Mouse (Mus musculus) heart, embryonic 12.5 days (tissue): Measurements from ENCODE around the gene Tenm4. TPM values are rescaled to one million over a fixed set of nuclear protein-coding genes. Genes with fewer than 3 reads are reported as not detected.

ENCODE experiments used
- ATAC-seq: fragments of 200-750 bp; cut with Nextera tagmentation; 2 replicates; pipeline ENCODE4 v1.8.0; 2017; ENCODE audit warnings: moderate TSS enrichment, moderate library complexity; ENCODE audit not compliant: insufficient number of reproducible peaks, low FRiP score
- H3K27ac ChIP-seq: fragments of 300-500 bp; sonication (generic); 2 replicates; pipeline ENCODE4 v1.5.1; 2016; ENCODE audit warnings: mild to moderate bottlenecking, moderate library complexity; ENCODE audit not compliant: poor library complexity, severe bottlenecking
- H3K27me3 ChIP-seq: fragments of 300-500 bp; sonication (generic); replicated peaks from 2 replicates; pipeline ENCODE4 v1.6.1; 2016; ENCODE audit warnings: mild to moderate bottlenecking, moderate library complexity
- H3K36me3 ChIP-seq: fragments of 300-500 bp; sonication (generic); 2 replicates; pipeline ENCODE4 v1.6.1; 2016; ENCODE audit warnings: mild to moderate bottlenecking, moderate library complexity
- H3K4me1 ChIP-seq: fragments of 300-500 bp; sonication (generic); replicated peaks from 2 replicates; pipeline ENCODE4 v1.6.1; 2016; ENCODE audit warnings: mild to moderate bottlenecking
- H3K4me2 ChIP-seq: fragments of 300-500 bp; sonication (generic); 2 replicates; pipeline ENCODE4 v1.6.1; 2016; ENCODE audit warnings: mild to moderate bottlenecking, moderate library complexity
- H3K4me3 ChIP-seq: fragments of 300-500 bp; sonication (generic); 2 replicates; pipeline ENCODE4 v1.5.1; 2016; ENCODE audit warnings: mild to moderate bottlenecking
- H3K9ac ChIP-seq: fragments of 300-500 bp; sonication (generic); 2 replicates; pipeline ENCODE4 v1.6.1; 2016; ENCODE audit warnings: mild to moderate bottlenecking, moderate library complexity
- H3K9me3 ChIP-seq: fragments of 300-500 bp; sonication (generic); replicated peaks from 2 replicates; pipeline ENCODE4 v1.6.1; 2016; ENCODE audit warnings: mild to moderate bottlenecking, moderate library complexity
- WGBS: fragments of 180-500 bp; shearing (Covaris S2); methylation state at CpG from one replicate; pipeline ENCODE4 v1.1.7; 2016; 5-methylcytosine and 5-hydroxymethylcytosine counted together
- polyA plus RNA-seq: library from polyadenylated mRNA; unstranded; fragments of >200 nt; fragmentation: Nextera tagmentation; extraction: Ambion mirVana; gene quantifications from 2 replicates; pipeline ENCODE4 v1.2.1, GENCODE M21; 2016

Tenm4 gene
- polyA plus RNA-seq, 1 experiment from 2014 or later = 10.2 TPM

- Histone ChIP-seq H3K36me3 (no peaks in the 10 kb centered on the region), H3K4me1 (peaks cover 35% of the 10 kb centered on the region), H3K27me3 (peaks cover 10% of the 10 kb centered on the region), H3K27ac (0 out of 2 replicates have a peak overlapping the region, but pooled peaks have one; percentile 6), H3K4me2 (no peak overlapping the region), H3K9me3 (no peaks in the 10 kb centered on the region), H3K4me3 (no peak overlapping the region), H3K9ac (no peak overlapping the region)
- peak; percentile 20; the same call in 1 of the 2 replicates for ATAC-seq
- 50% methylated on average over 6 of the region's 7 CpGs for WGBS
Observed at GRCm38 (mm10) chr7:96748538-96749045, 577.5 kb downstream of the Tenm4 start.

- Histone ChIP-seq H3K27ac (no peak overlapping the region; the same call in 1 of the 2 replicates), H3K36me3 (no peaks in the 10 kb centered on the region), H3K9me3 (no peaks in the 10 kb centered on the region), H3K4me3 (no peak overlapping the region), H3K4me1 (peaks cover 34% of the 10 kb centered on the region), H3K4me2 (no peak overlapping the region), H3K9ac (no peak overlapping the region), H3K27me3 (peaks cover 10% of the 10 kb centered on the region)
- no peak for ATAC-seq
- WGBS = 59% methylated on average over 8 of the region's 8 CpGs
Observed at GRCm38 (mm10) chr7:96749753-96750152, 578.7 kb downstream of the Tenm4 start.

- H3K4me1 ChIP-seq = peaks cover 38% of the 10 kb centered on the region
Observed at GRCm38 (mm10) chr7:96751236-96751635, 580.2 kb downstream of the Tenm4 start.

GRCm38 (mm10) chr7:96752776-96753175 lies 581.7 kb downstream of the Tenm4 start:
- WGBS = 87% methylated on average over 2 of the region's 2 CpGs
- no peaks in the 10 kb centered on the region for H3K36me3 ChIP-seq
- H3K9me3 ChIP-seq = no peaks in the 10 kb centered on the region
- H3K4me2 ChIP-seq = no peak overlapping the region
- H3K9ac ChIP-seq = no peak overlapping the region
- peaks cover 41% of the 10 kb centered on the region for H3K4me1 ChIP-seq
- no peak overlapping the region for H3K27ac ChIP-seq
- peaks cover 9% of the 10 kb centered on the region; the same call in 1 of the 2 replicates for H3K27me3 ChIP-seq
- no peak overlapping the region for H3K4me3 ChIP-seq
- no peak for ATAC-seq

More at GRCm38 (mm10) chr7:96751236-96751635, 580.2 kb downstream of the Tenm4 start:
- no peak overlapping the region for H3K9ac ChIP-seq
- ATAC-seq = no peak
- no peaks in the 10 kb centered on the region for H3K9me3 ChIP-seq
- no peaks in the 10 kb centered on the region for H3K36me3 ChIP-seq
- no peak overlapping the region for H3K27ac ChIP-seq
- 86% methylated on average over 2 of the region's 2 CpGs for WGBS
- no peak overlapping the region for H3K4me2 ChIP-seq
- peaks cover 10% of the 10 kb centered on the region for H3K27me3 ChIP-seq
- H3K4me3 ChIP-seq = no peak overlapping the region

- 54% methylated on average over 4 of the region's 4 CpGs for whole genome bisulfite sequencing
- no peak overlapping the region for H3K9ac ChIP-seq
- H3K9me3 ChIP-seq = no peaks in the 10 kb centered on the region
- peaks cover 14% of the 10 kb centered on the region; the same call in 1 of the 2 replicates for H3K27me3 ChIP-seq
- no peak overlapping the region for H3K4me2 ChIP-seq
- no peak overlapping the region for H3K4me3 ChIP-seq
- no peak for ATAC-seq
- peaks cover 35% of the 10 kb centered on the region for H3K4me1 ChIP-seq
- H3K36me3 ChIP-seq = no peaks in the 10 kb centered on the region
- no peak overlapping the region for H3K27ac ChIP-seq
Observed at GRCm38 (mm10) chr7:96753335-96754095, 582.5 kb downstream of the Tenm4 start.

GRCm38 (mm10) chr7:96754175-96754574 lies 583.1 kb downstream of the Tenm4 start:
- Histone ChIP-seq H3K4me2 (no peak overlapping the region), H3K9me3 (no peaks in the 10 kb centered on the region), H3K4me1 (peaks cover 28% of the 10 kb centered on the region), H3K9ac (no peak overlapping the region), H3K4me3 (no peak overlapping the region), H3K27ac (no peak overlapping the region), H3K27me3 (peaks cover 10% of the 10 kb centered on the region; the same call in 1 of the 2 replicates), H3K36me3 (no peaks in the 10 kb centered on the region)
- 50% methylated on average over 12 of the region's 12 CpGs for WGBS
- no peak for ATAC-seq

- peaks cover 9% of the 10 kb centered on the region; the same call in 1 of the 2 replicates for H3K27me3 ChIP-seq
- WGBS = 61% methylated on average over 12 of the region's 12 CpGs
- H3K4me1 ChIP-seq = peaks cover 21% of the 10 kb centered on the region
- no peaks in the 10 kb centered on the region for H3K36me3 ChIP-seq
- no peak overlapping the region for H3K4me3 ChIP-seq
- H3K27ac ChIP-seq = 0 out of 2 replicates have a peak overlapping the region, but pooled peaks have one; percentile 58
- H3K9me3 ChIP-seq = no peaks in the 10 kb centered on the region
- ATAC-seq = no peak
- H3K4me2 ChIP-seq = no peak overlapping the region
- H3K9ac ChIP-seq = no peak overlapping the region
Observed at GRCm38 (mm10) chr7:96755459-96756094, 584.5 kb downstream of the Tenm4 start.

- H3K27ac ChIP-seq = peak overlapping the region; percentile 58
- H3K27me3 ChIP-seq = peaks cover 9% of the 10 kb centered on the region; the same call in 1 of the 2 replicates
- ATAC-seq = peak; percentile 38; the same call in 1 of the 2 replicates
- H3K9me3 ChIP-seq = no peaks in the 10 kb centered on the region
- no peak overlapping the region for H3K9ac ChIP-seq
- H3K36me3 ChIP-seq = no peaks in the 10 kb centered on the region
- WGBS = 39% methylated on average over 10 of the region's 10 CpGs
- no peak overlapping the region for H3K4me3 ChIP-seq
- H3K4me2 ChIP-seq = no peak overlapping the region
- peaks cover 21% of the 10 kb centered on the region for H3K4me1 ChIP-seq
Observed at GRCm38 (mm10) chr7:96756104-96756742, 585.2 kb downstream of the Tenm4 start.

- Histone ChIP-seq H3K4me2 (no peak overlapping the region), H3K36me3 (no peaks in the 10 kb centered on the region), H3K4me3 (no peak overlapping the region), H3K9ac (no peak overlapping the region), H3K9me3 (no peaks in the 10 kb centered on the region), H3K4me1 (peaks cover 21% of the 10 kb centered on the region), H3K27me3 (peaks cover 9% of the 10 kb centered on the region; the same call in 1 of the 2 replicates), H3K27ac (no peak overlapping the region)
- no peak for ATAC-seq
- WGBS = 83% methylated on average over 8 of the region's 8 CpGs
Observed at GRCm38 (mm10) chr7:96757067-96757466, 586.0 kb downstream of the Tenm4 start.

GRCm38 (mm10) chr7:96760208-96760607 lies 589.2 kb downstream of the Tenm4 start:
- no peak overlapping the region for H3K27ac ChIP-seq
- H3K4me1 ChIP-seq = peaks cover 24% of the 10 kb centered on the region
- no peak overlapping the region for H3K4me3 ChIP-seq
- peaks cover 9% of the 10 kb centered on the region; the same call in 1 of the 2 replicates for H3K27me3 ChIP-seq
- 75% methylated on average over 6 of the region's 6 CpGs for WGBS
- no peak for ATAC-seq
- no peaks in the 10 kb centered on the region for H3K36me3 ChIP-seq
- H3K4me2 ChIP-seq = no peak overlapping the region
- H3K9ac ChIP-seq = no peak overlapping the region
- H3K9me3 ChIP-seq = no peaks in the 10 kb centered on the region

GRCm38 (mm10) chr7:96761151-96761550 lies 590.1 kb downstream of the Tenm4 start:
- Histone ChIP-seq H3K27me3 (peaks cover 9% of the 10 kb centered on the region; the same call in 1 of the 2 replicates), H3K4me1 (peaks cover 22% of the 10 kb centered on the region), H3K27ac (no peak overlapping the region), H3K36me3 (no peaks in the 10 kb centered on the region), H3K4me3 (no peak overlapping the region), H3K4me2 (no peak overlapping the region), H3K9ac (no peak overlapping the region), H3K9me3 (no peaks in the 10 kb centered on the region)
- ATAC-seq = no peak
- 74% methylated on average over 5 of the region's 5 CpGs for WGBS
